Mouse (Mus musculus) heart, embryonic 14.5 days (tissue): Measurements from ENCODE around the gene Gm37240. TPM values are rescaled to one million over a fixed set of nuclear protein-coding genes. Genes with fewer than 3 reads are reported as not detected.

Experiments
- ATAC-seq: fragments of 200-750 bp; cut with Nextera tagmentation; 2 replicates; pipeline ENCODE4 v1.8.0; 2017; ENCODE audit warnings: low read depth, moderate TSS enrichment; ENCODE audit not compliant: insufficient number of reproducible peaks, insufficient read depth, low FRiP score
- H3K27ac ChIP-seq, 2 experiments: fragments of 200-500 bp in 1 of 2; fragments of 300-500 bp in 1 of 2; sonication (generic) in 1 of 2; replicated peaks in 1 of 2; 2 replicates each; pipeline ENCODE4 v1.5.1; 2012 to 2014; ENCODE audit warnings: low read depth in 2 of 2, low read length in 2 of 2, control low read depth in 1 of 2, mild to moderate bottlenecking in 1 of 2, mixed read lengths in 1 of 2; ENCODE audit not compliant: control insufficient read depth in 1 of 2, insufficient read depth in 1 of 2
- H3K27me3 ChIP-seq: fragments of 300-500 bp; sonication (generic); 2 replicates; pipeline ENCODE4 v1.6.1; 2014; ENCODE audit warnings: mild to moderate bottlenecking, low read length, control low read depth; ENCODE audit not compliant: control insufficient read depth, insufficient read depth
- H3K36me3 ChIP-seq: fragments of 300-500 bp; sonication (generic); 2 replicates; pipeline ENCODE4 v1.6.1; 2014; ENCODE audit warnings: mild to moderate bottlenecking, control low read depth, low read length, mixed read lengths; ENCODE audit not compliant: control insufficient read depth, insufficient read depth
- H3K4me1 ChIP-seq, 2 experiments: fragments of 200-500 bp in 1 of 2; fragments of 300-500 bp in 1 of 2; sonication (generic) in 1 of 2; 2 replicates each; pipeline ENCODE4 v1.6.1; 2012 to 2014; ENCODE audit warnings: low read length in 2 of 2, control low read depth in 1 of 2, mixed read lengths in 1 of 2; ENCODE audit not compliant: control insufficient read depth in 2 of 2, insufficient read depth in 2 of 2
- H3K4me2 ChIP-seq: fragments of 300-500 bp; sonication (generic); 2 replicates; pipeline ENCODE4 v1.6.1; 2014; ENCODE audit warnings: mild to moderate bottlenecking, low read length
- H3K4me3 ChIP-seq, 2 experiments: fragments of 200-500 bp in 1 of 2; fragments of 300-500 bp in 1 of 2; sonication (generic) in 1 of 2; 2 replicates each; pipeline ENCODE4 v1.5.1; 2012 to 2014; ENCODE audit warnings: low read length in 2 of 2, mild to moderate bottlenecking in 2 of 2, control low read depth in 1 of 2, low read depth in 1 of 2, moderate library complexity in 1 of 2; ENCODE audit not compliant: control insufficient read depth in 1 of 2, insufficient read depth in 1 of 2
- H3K9ac ChIP-seq: fragments of 300-500 bp; sonication (generic); 2 replicates; pipeline ENCODE4 v1.6.1; 2014; ENCODE audit warnings: mild to moderate bottlenecking, low read length
- H3K9me3 ChIP-seq: fragments of 300-500 bp; sonication (generic); 2 replicates; pipeline ENCODE4 v1.6.1; 2016; ENCODE audit warnings: low read length, control low read depth; ENCODE audit not compliant: control insufficient read depth
- WGBS: fragments of 180-500 bp; shearing (Covaris S2); extraction: QIAGEN DNeasy Blood & Tissue Kit; methylation state at CpG from one replicate; pipeline ENCODE4 v1.1.7; 2014; 5-methylcytosine and 5-hydroxymethylcytosine counted together
- microRNA counts: library from miRNA; unstranded; fragments of <30 nt; microRNA quantifications from one replicate; lab custom pipeline; 2016
- microRNA-seq: library from miRNA; unstranded; fragments of <30 nt; microRNA quantifications from one replicate; pipeline ENCODE4, GENCODE M21; 2016
- polyA plus RNA-seq: library from polyadenylated mRNA; unstranded; fragments of >200 nt; fragmentation: Nextera tagmentation; extraction: Ambion mirVana; gene quantifications from 2 replicates; pipeline ENCODE4 v1.2.1, GENCODE M21; 2014

The Gm37240 gene
- polyA plus RNA-seq, 1 experiment from 2014 or later, result 12.3 TPM

GRCm38 (mm10) chr3:84449015-84449414 is 1438.3 kb downstream of the Gm37240 start:
- Histone ChIP-seq H3K27ac (no peak overlapping the region), H3K27me3 (peaks cover 22% of the 10 kb centered on the region), H3K4me1 (peaks cover 3% of the 10 kb centered on the region in 2 experiments; a peak in 1 of 4 replicates), H3K36me3 (no peaks in the 10 kb centered on the region), H3K4me2 (no peak overlapping the region), H3K9ac (no peak overlapping the region), H3K4me3 (no peak overlapping the region), H3K9me3 (no peaks in the 10 kb centered on the region)
- no peak for ATAC-seq
- WGBS, result 77% methylated on average over 9 of the region's 9 CpGs

GRCm38 (mm10) chr3:84447803-84448202 is 1439.5 kb downstream of the Gm37240 start:
- no peak overlapping the region for H3K9ac ChIP-seq
- H3K4me2 ChIP-seq, result no peak overlapping the region
- WGBS, result 70% methylated on average over 5 of the region's 5 CpGs
- H3K4me3 ChIP-seq, result no peak overlapping the region
- no peaks in the 10 kb centered on the region for H3K36me3 ChIP-seq
- no peak overlapping the region for H3K27ac ChIP-seq
- H3K9me3 ChIP-seq, result no peaks in the 10 kb centered on the region
- ATAC-seq, result no peak
- peaks cover 34% of the 10 kb centered on the region for H3K27me3 ChIP-seq
- peaks cover 3% of the 10 kb centered on the region in 2 experiments; a peak in 2 of 4 replicates for H3K4me1 ChIP-seq

MicroRNA genes within 50 kb of the gene (microRNA counts, 519-probe panel; counts per million panel counts)
- 322 counts per million, percentile 70 among the panel's probes with 10 or more counts for microRNA mmu-miR-466k (lab: Ali Mortazavi, UCI)

Small RNAs within 50 kb of the gene (microRNA-seq; reads per million reads assigned to microRNA genes)
- not detected for gene Mir466k

Other genes starting within 250 kb of the Gm37240 start
- gene Fam160a1, start 70.2 kb downstream of the Gm37240 start, polyA plus RNA-seq, result 7.4 TPM in 2 replicates
- 2.2 and 2.4 TPM in 2 replicates for gene Glt28d2, start within 50 bp of the Gm37240 start, polyA plus RNA-seq
- 15.2 and 17.6 TPM in 2 replicates for gene Sh3d19, start 83.6 kb upstream of the Gm37240 start, polyA plus RNA-seq
- not detected in 2 replicates for gene Prss48, start 115.0 kb upstream of the Gm37240 start, polyA plus RNA-seq